Mouse (Mus musculus) spleen, adult 2 months (tissue): ENCODE results near the gene Dr1. TPM values are rescaled to one million over a fixed set of nuclear protein-coding genes. Genes with fewer than 3 reads are reported as not detected.
"Not testable (repeated sequence)": the region's sequence is repeated elsewhere in the genome, so short reads cannot be mapped to it uniquely, and the experiment has no call there.

Experiments
- DNase-seq, 2 experiments: peaks; one replicate each; pipeline versions ENCODE4 v3.0.0 to v3.0.0-alpha.2; 2012 to 2021; ENCODE audit warnings: low spot score in 2 of 2, low read depth in 1 of 2
- H3K27ac ChIP-seq: fragments of 200-500 bp; 2 replicates; pipeline ENCODE4 v1.5.1; 2012; ENCODE audit warnings: low read length, inconsistent platforms; ENCODE audit not compliant: insufficient read depth
- H3K27me3 ChIP-seq: fragments of 200-500 bp; 2 replicates; pipeline ENCODE4 v1.6.1; 2012; ENCODE audit warnings: mild to moderate bottlenecking, moderate library complexity, low read length, inconsistent platforms; ENCODE audit not compliant: control insufficient read depth, insufficient read depth
- H3K36me3 ChIP-seq: fragments of 200-500 bp; 2 replicates; pipeline ENCODE4 v1.6.1; 2012; ENCODE audit warnings: mild to moderate bottlenecking, low read length, inconsistent platforms; ENCODE audit not compliant: control insufficient read depth, insufficient read depth
- H3K4me1 ChIP-seq: fragments of 200-500 bp; 2 replicates; pipeline ENCODE4 v1.6.1; 2011; ENCODE audit warnings: inconsistent platforms; ENCODE audit not compliant: control insufficient read depth, insufficient read depth, insufficient read length
- H3K4me3 ChIP-seq: fragments of 200-500 bp; 2 replicates; pipeline ENCODE4 v1.5.1; 2011; ENCODE audit warnings: mild to moderate bottlenecking, inconsistent platforms; ENCODE audit not compliant: insufficient read depth, insufficient read length; ENCODE audit errors: extremely low read depth
- CTCF ChIP-seq: fragments of 200-500 bp; IDR thresholded peaks from 2 replicates; pipeline ENCODE4 v1.5.1; 2011; ENCODE audit warnings: mild to moderate bottlenecking, inconsistent platforms; ENCODE audit not compliant: insufficient read depth, insufficient read length, insufficient replicate concordance; ENCODE audit errors: extremely low read depth
- POLR2A ChIP-seq: fragments of 200-500 bp; IDR thresholded peaks from 2 replicates; pipeline ENCODE4 v1.6.1; 2011; ENCODE audit warnings: low read depth, low read length, inconsistent platforms
- WGBS: fragments of 180-500 bp; shearing (Covaris S2); methylation state at CpG from one replicate; pipeline ENCODE4 v1.1.7; 2018; 5-methylcytosine and 5-hydroxymethylcytosine counted together
- polyA plus RNA-seq: library from polyadenylated mRNA; depleted of rRNA; stranded (reverse); fragments of >200 nt; gene quantifications from 2 replicates; pipeline ENCODE4 v1.2.3, GENCODE M21; 2012

The Dr1 gene
- polyA plus RNA-seq, 1 experiment = 16.0 TPM

- no peak for TF ChIP-seq CTCF
- no peak for TF ChIP-seq POLR2A
- peaks cover 2% of the 10 kb centered on the region; the same call in 1 of the 2 replicates for H3K4me1 ChIP-seq
- no peak overlapping the region for H3K27ac ChIP-seq
Measured at GRCm38 (mm10) chr5:108266990-108267389, 1.7 kb upstream of the Dr1 start.

GRCm38 (mm10) chr5:108269063-108269810, 540 bp downstream of the Dr1 start:
- peak overlapping the region; percentile 88 for H3K27ac ChIP-seq
- H3K27me3 ChIP-seq = no peaks in the 10 kb centered on the region
- H3K36me3 ChIP-seq = peaks cover 2% of the 10 kb centered on the region
- TF ChIP-seq POLR2A = no peak
- TF ChIP-seq CTCF = no peak
- no peak for DNase-seq
- H3K4me3 ChIP-seq = peak overlapping the region; percentile 94
- WGBS = under 1% methylated on average over 44 of the region's 44 CpGs
- peaks cover 2% of the 10 kb centered on the region; the same call in 1 of the 2 replicates for H3K4me1 ChIP-seq

More at GRCm38 (mm10) chr5:108266990-108267389, 1.7 kb upstream of the Dr1 start:
- no peak for DNase-seq
- Histone ChIP-seq H3K36me3 (no peaks in the 10 kb centered on the region), H3K27me3 (no peaks in the 10 kb centered on the region), H3K4me3 (no peak overlapping the region)

GRCm38 (mm10) chr5:108269811-108270151, 1.1 kb downstream of the Dr1 start:
- no peak for DNase-seq
- WGBS = 5% methylated on average over 7 of the region's 7 CpGs
- peaks cover 2% of the 10 kb centered on the region for H3K36me3 ChIP-seq
- TF ChIP-seq CTCF = no peak
- TF ChIP-seq POLR2A = no peak
- H3K4me1 ChIP-seq = peaks cover 2% of the 10 kb centered on the region; the same call in 1 of the 2 replicates
- H3K27me3 ChIP-seq = no peaks in the 10 kb centered on the region
- H3K27ac ChIP-seq = no peak overlapping the region
- H3K4me3 ChIP-seq = peak overlapping the region; percentile 94

DNA sequence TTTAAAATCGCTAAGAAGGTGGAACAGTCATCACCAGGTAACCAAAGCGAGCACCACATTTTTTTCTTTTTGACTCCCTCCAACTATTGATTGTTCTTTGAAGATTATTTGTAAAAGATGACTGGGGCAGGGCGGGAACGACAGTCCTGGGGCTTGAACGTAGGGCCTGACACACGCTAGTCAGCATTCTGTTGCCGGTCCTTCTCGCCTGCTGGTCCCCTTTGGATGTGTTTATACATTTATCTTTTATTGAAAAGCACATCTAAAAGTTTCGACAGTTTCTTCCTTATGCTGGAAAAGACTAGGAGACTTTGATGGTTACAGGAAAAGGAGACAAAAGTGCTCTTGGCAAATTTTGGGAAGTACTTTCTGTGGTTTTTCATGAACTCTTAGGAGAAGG, 1.7 kb downstream of the Dr1 start:
- H3K4me1 ChIP-seq = peaks cover 2% of the 10 kb centered on the region; the same call in 1 of the 2 replicates
- 7% methylated on average over 9 of the region's 9 CpGs for WGBS
- DNase-seq = no peak
- no peak for TF ChIP-seq CTCF
- TF ChIP-seq POLR2A = no peak
- peak overlapping the region; percentile 94 for H3K4me3 ChIP-seq
- no peaks in the 10 kb centered on the region for H3K27me3 ChIP-seq
- no peak overlapping the region for H3K27ac ChIP-seq
- peaks cover 2% of the 10 kb centered on the region for H3K36me3 ChIP-seq

- H3K4me1 ChIP-seq, H3K27me3 ChIP-seq, H3K36me3 ChIP-seq, DNase-seq, H3K27ac ChIP-seq, H3K4me3 ChIP-seq: not testable (repeated sequence)
- WGBS = 85% methylated on average over 6 of the region's 6 CpGs
Measured at GRCm38 (mm10) chr5:108271345-108271744, 2.6 kb downstream of the Dr1 start.

DNA sequence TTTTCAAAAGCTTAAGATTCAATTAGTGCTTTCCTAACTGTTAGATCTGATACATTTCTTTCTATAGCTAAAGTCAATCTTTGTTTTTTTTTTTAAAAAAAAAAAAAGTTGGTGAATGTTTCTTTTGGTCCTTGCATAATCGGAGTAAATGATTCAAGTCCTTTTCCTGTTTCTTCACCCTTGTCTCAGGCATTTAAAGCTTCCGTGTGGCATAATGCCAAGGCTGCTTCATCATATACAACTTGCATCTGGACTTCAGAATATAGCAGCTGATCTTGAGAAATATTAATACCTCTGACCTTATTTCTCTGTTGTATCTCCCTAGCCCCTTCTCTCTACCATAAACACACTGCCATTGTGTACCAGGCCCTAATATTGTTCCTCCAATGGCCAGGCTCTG, 18.3 kb downstream of the Dr1 start:
- Histone ChIP-seq H3K36me3 (no peaks in the 10 kb centered on the region), H3K4me3 (no peak overlapping the region), H3K27me3 (no peaks in the 10 kb centered on the region), H3K4me1 (no peaks in the 10 kb centered on the region), H3K27ac (no peak overlapping the region)
- 72% methylated on average over 2 of the region's 2 CpGs for WGBS
- TF ChIP-seq CTCF (no peak), POLR2A (no peak)
- DNase-seq = no peak

DNA sequence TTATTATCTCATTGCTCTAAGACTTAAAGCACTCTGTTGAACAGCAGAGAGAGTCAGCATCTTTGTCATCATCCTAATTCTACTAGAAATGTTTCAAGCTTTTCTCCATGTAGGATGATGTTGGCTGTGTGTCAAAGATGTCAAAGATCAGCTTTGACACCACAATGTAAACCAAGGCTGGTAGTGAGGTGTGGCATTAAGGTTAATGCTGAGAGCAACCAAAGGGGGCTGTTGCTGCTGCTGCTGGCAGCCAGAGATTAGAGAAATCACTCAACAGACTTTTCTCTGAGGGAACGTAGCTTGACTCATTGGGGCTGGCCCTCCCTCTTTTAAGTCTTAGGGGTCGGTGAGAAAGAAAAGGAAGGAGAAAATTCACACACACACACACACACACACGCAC, 32.9 kb downstream of the Dr1 start:
- Histone ChIP-seq H3K4me3 (no peak overlapping the region), H3K27me3 (no peaks in the 10 kb centered on the region), H3K27ac (no peak overlapping the region), H3K4me1 (no peaks in the 10 kb centered on the region), H3K36me3 (no peaks in the 10 kb centered on the region)
- TF ChIP-seq CTCF (no peak), POLR2A (no peak)
- DNase-seq = no peak
- 61% methylated on average over 3 of the region's 3 CpGs for WGBS
